Mouse (Mus musculus) left cerebral cortex, postnatal 25 days (tissue): ENCODE measurements around the gene Gnptab. TPM values are rescaled to one million over a fixed set of nuclear protein-coding genes. Genes with fewer than 3 reads are reported as not detected.
"Not testable (repeated sequence)": the region's sequence is repeated elsewhere in the genome, so short reads cannot be mapped to it uniquely, and the experiment has no call there.

Experiments
- DNase-seq, 2 experiments: peaks; one replicate each; pipeline ENCODE4 v3.0.0; 2022; ENCODE audit warnings: low spot score in 2 of 2, mixed read lengths in 1 of 2
- intact Hi-C: fragments of 180-260 bp; cut with DNase I; formaldehyde crosslinking; loops from one replicate; pipeline ENCODE4 v1.15.1; 2025
- total RNA-seq, 2 experiments: library from RNA; stranded (reverse); gene quantifications; 2 replicates each; pipeline ENCODE4 v1.2.3; 2021

Gene Gnptab
- total RNA-seq, 2 experiments from 2014 or later: 66.6 to 68.1 TPM

GRCm38 (mm10) chr10:88404220-88404619 is 25.3 kb downstream of the Gnptab start:
- DNase-seq: no peak
- intact Hi-C loops: no loop called here

- intact Hi-C loops: no loop called here
- peak in 1 of 2 experiments; percentile 42 for DNase-seq
Measured at GRCm38 (mm10) chr10:88405812-88406211, 26.9 kb downstream of the Gnptab start.

GRCm38 (mm10) chr10:88407875-88408631 is 29.1 kb downstream of the Gnptab start:
- intact Hi-C loops: no loop called here
- no peak for DNase-seq

- intact Hi-C loops: no loop called here
- no peak for DNase-seq
Measured at GRCm38 (mm10) chr10:88409751-88410150, 30.8 kb downstream of the Gnptab start.

- DNase-seq: no peak
- intact Hi-C loops: no loop called here
Measured at GRCm38 (mm10) chr10:88412290-88412995, 33.5 kb downstream of the Gnptab start.

GRCm38 (mm10) chr10:88417686-88418085 is 38.8 kb downstream of the Gnptab start:
- no peak for DNase-seq
- intact Hi-C loops: no loop called here

- no peak for DNase-seq
- intact Hi-C loops: no loop called here
Measured at GRCm38 (mm10) chr10:88420141-88420541, 41.2 kb downstream of the Gnptab start.

- no peak for DNase-seq
- intact Hi-C loops: no loop called here
Measured at GRCm38 (mm10) chr10:88420655-88421435, 41.9 kb downstream of the Gnptab start.

GRCm38 (mm10) chr10:88426158-88426816 is 47.4 kb downstream of the Gnptab start:
- intact Hi-C loops: loop anchor here (1.0 kb wide), 1 partner anchor 47 kb away; the partner anchor contains the start of genes Dram1 and Gnptab
- peak; percentile 61 to 70 for DNase-seq

- DNase-seq: no peak
- intact Hi-C loops: loop anchor here (1.0 kb wide), 1 partner anchor 48 kb away; the partner anchor contains the start of genes Dram1 and Gnptab
Measured at GRCm38 (mm10) chr10:88426896-88427295, 48.0 kb downstream of the Gnptab start.

- intact Hi-C loops: no loop called here
- DNase-seq: no peak
Measured at GRCm38 (mm10) chr10:88427998-88428397, 49.1 kb downstream of the Gnptab start.

GRCm38 (mm10) chr10:88441224-88441623 is 62.3 kb downstream of the Gnptab start:
- no peak for DNase-seq
- intact Hi-C loops: no loop called here

- DNase-seq: peak; percentile 27 to 73
- intact Hi-C loops: no loop called here
Measured at GRCm38 (mm10) chr10:88451221-88451620, 72.3 kb downstream of the Gnptab start.

- intact Hi-C loops: no loop called here
- DNase-seq: no peak
Measured at GRCm38 (mm10) chr10:88451990-88452389, 73.1 kb downstream of the Gnptab start.

- no peak for DNase-seq
- intact Hi-C loops: no loop called here
Measured at GRCm38 (mm10) chr10:88457816-88458215, 78.9 kb downstream of the Gnptab start.

- DNase-seq: no peak
- intact Hi-C loops: no loop called here
Measured at GRCm38 (mm10) chr10:88459502-88459992, 80.6 kb downstream of the Gnptab start, which contains the start of gene Sycp3. Gene Sycp3, plus strand, starts transcription at chr10:88459569.

GRCm38 (mm10) chr10:88460122-88460820 is 81.3 kb downstream of the Gnptab start:
- no peak for DNase-seq
- intact Hi-C loops: no loop called here

GRCm38 (mm10) chr10:88482866-88483265 is 103.9 kb downstream of the Gnptab start:
- intact Hi-C loops: not testable (repeated sequence)

GRCm38 (mm10) chr10:88488629-88489028 is 109.7 kb downstream of the Gnptab start:
- intact Hi-C loops: no loop called here
- no peak for DNase-seq

More at GRCm38 (mm10) chr10:88482866-88483265, 103.9 kb downstream of the Gnptab start:
- DNase-seq: not testable (repeated sequence)
